Mouse (Mus musculus) adrenal gland, postnatal 25 days (tissue): ENCODE data around the gene 9130213A22Rik. TPM values are rescaled to one million over a fixed set of nuclear protein-coding genes. Genes with fewer than 3 reads are reported as not detected.

ENCODE experiments used
- DNase-seq: peaks from one replicate; pipeline ENCODE4 v3.0.0; 2021; ENCODE audit warnings: mixed read lengths
- total RNA-seq: library from RNA; stranded (reverse); gene quantifications from 2 replicates; pipeline ENCODE4 v1.2.3, GENCODE M21; 2021

9130213A22Rik gene
- total RNA-seq, 1 experiment from 2014 or later = 1.6 TPM

GRCm38 (mm10) chr11:69123693-69124497 is 1.5 kb upstream of the 9130213A22Rik start:
- DNase-seq = peak; percentile 91

- DNase-seq = peak; percentile 86
These were observed 785 bp upstream of the 9130213A22Rik start for GRCm38 (mm10) chr11:69123056-69123692.

GRCm38 (mm10) chr11:69121741-69122335 is 551 bp downstream of the 9130213A22Rik start:
- DNase-seq = no peak

- peak; percentile 50 for DNase-seq
These were observed 1.2 kb downstream of the 9130213A22Rik start for GRCm38 (mm10) chr11:69121001-69121740.

GRCm38 (mm10) chr11:69120221-69121000 is 2.0 kb downstream of the 9130213A22Rik start, which contains the start of gene Hes7:
Gene Hes7, plus strand, starts transcription at chr11:69120404.
- DNase-seq = no peak

GRCm38 (mm10) chr11:69119446-69120155 is 2.8 kb downstream of the 9130213A22Rik start:
- DNase-seq = no peak

- DNase-seq = peak; percentile 76
These were observed 3.6 kb downstream of the 9130213A22Rik start for GRCm38 (mm10) chr11:69118765-69119164.

GRCm38 (mm10) chr11:69117737-69118695 is 4.4 kb downstream of the 9130213A22Rik start:
- DNase-seq = peak; percentile 69

GRCm38 (mm10) chr11:69116843-69117242 is 5.5 kb downstream of the 9130213A22Rik start:
- no peak for DNase-seq

GRCm38 (mm10) chr11:69114621-69115020 is 7.8 kb downstream of the 9130213A22Rik start:
- DNase-seq = no peak

- DNase-seq = no peak
These were observed 8.4 kb downstream of the 9130213A22Rik start for GRCm38 (mm10) chr11:69114018-69114417.

- no peak for DNase-seq
These were observed 10.5 kb downstream of the 9130213A22Rik start for GRCm38 (mm10) chr11:69111865-69112264.

GRCm38 (mm10) chr11:69111051-69111810 is 11.2 kb downstream of the 9130213A22Rik start:
- DNase-seq = no peak

GRCm38 (mm10) chr11:69110319-69111046 is 11.9 kb downstream of the 9130213A22Rik start:
- DNase-seq = peak; percentile 95

GRCm38 (mm10) chr11:69109032-69109900 is 13.1 kb downstream of the 9130213A22Rik start:
- no peak for DNase-seq

- DNase-seq = no peak
These were observed 14.2 kb downstream of the 9130213A22Rik start for GRCm38 (mm10) chr11:69108223-69108622.

- no peak for DNase-seq
These were observed 14.7 kb downstream of the 9130213A22Rik start for GRCm38 (mm10) chr11:69107676-69108075.
